Mouse (Mus musculus) megakaryocyte, embryonic 14.5 days (primary cell): ENCODE results near the gene Col13a1.

Source experiments
- FLI1 ChIP-seq: IDR thresholded peaks from 2 replicates; pipeline ENCODE4 v1.6.1; 2012; ENCODE audit warnings: low read length, inconsistent platforms, mixed read lengths
- GATA1 ChIP-seq: IDR thresholded peaks from 3 replicates; pipeline ENCODE4 v1.6.1; 2012; ENCODE audit warnings: mixed read lengths, low read length, inconsistent platforms, borderline replicate concordance

GRCm38 (mm10) chr10:61920655-61921365 is 58.1 kb downstream of the Col13a1 start:
- TF ChIP-seq GATA1 (no peak), FLI1 (no peak)
